Mouse (Mus musculus) intestine, embryonic 14.5 days (tissue): Measurements from ENCODE around the gene Ltc4s. TPM values are rescaled to one million over a fixed set of nuclear protein-coding genes. Genes with fewer than 3 reads are reported as not detected.
A peak's percentile ranks its signal among the peaks of the same experiment; 100 is the strongest.

Source experiments
- ATAC-seq: fragments of 200-750 bp; cut with Nextera tagmentation; replicated peaks from 2 replicates; pipeline ENCODE4 v1.8.0; 2017; ENCODE audit warnings: low read depth, moderate number of reproducible peaks, moderate TSS enrichment, moderate library complexity; ENCODE audit not compliant: low FRiP score, low TSS enrichment
- DNase-seq: peaks from one replicate; pipeline ENCODE4 v3.0.0-alpha.2; 2018; ENCODE audit warnings: low spot score
- H3K27ac ChIP-seq: fragments of 300-500 bp; sonication (generic); 2 replicates; pipeline ENCODE4 v1.5.1; 2014; ENCODE audit warnings: low read depth, mild to moderate bottlenecking, control low read depth
- H3K27me3 ChIP-seq: fragments of 300-500 bp; sonication (generic); replicated peaks from 2 replicates; pipeline ENCODE4 v1.6.1; 2014; ENCODE audit warnings: low read length, control low read depth; ENCODE audit not compliant: control insufficient read depth, insufficient read depth
- H3K36me3 ChIP-seq: fragments of 300-500 bp; sonication (generic); 2 replicates; pipeline ENCODE4 v1.6.1; 2014; ENCODE audit warnings: low read length, control low read depth; ENCODE audit not compliant: control insufficient read depth, insufficient read depth
- H3K4me1 ChIP-seq: fragments of 300-500 bp; sonication (generic); replicated peaks from 2 replicates; pipeline ENCODE4 v1.6.1; 2014; ENCODE audit warnings: low read length, control low read depth, mixed read lengths; ENCODE audit not compliant: control insufficient read depth, insufficient read depth
- H3K4me2 ChIP-seq: fragments of 300-500 bp; sonication (generic); 2 replicates; pipeline ENCODE4 v1.6.1; 2014; ENCODE audit warnings: low read length
- H3K4me3 ChIP-seq: fragments of 300-500 bp; sonication (generic); 2 replicates; pipeline ENCODE4 v1.5.1; 2014; ENCODE audit warnings: low read depth, low read length, control low read depth, mixed read lengths
- H3K9ac ChIP-seq: fragments of 300-500 bp; sonication (generic); 2 replicates; pipeline ENCODE4 v1.6.1; 2014; ENCODE audit warnings: mild to moderate bottlenecking, low read length
- H3K9me3 ChIP-seq: fragments of 300-500 bp; sonication (generic); 2 replicates; pipeline ENCODE4 v1.6.1; 2016; ENCODE audit warnings: low read length, control low read depth; ENCODE audit not compliant: control insufficient read depth
- WGBS: fragments of 180-500 bp; shearing (Covaris S2); extraction: QIAGEN DNeasy Blood & Tissue Kit; methylation state at CpG from one replicate; pipeline ENCODE4 v1.1.7; 2014; 5-methylcytosine and 5-hydroxymethylcytosine counted together
- polyA plus RNA-seq: library from polyadenylated mRNA; unstranded; fragments of >200 nt; fragmentation: Nextera tagmentation; extraction: Ambion mirVana; gene quantifications from 2 replicates; pipeline ENCODE4 v1.2.1, GENCODE M21; 2014

Gene Ltc4s
- polyA plus RNA-seq, 1 experiment from 2014 or later = 3.4 TPM

DNA sequence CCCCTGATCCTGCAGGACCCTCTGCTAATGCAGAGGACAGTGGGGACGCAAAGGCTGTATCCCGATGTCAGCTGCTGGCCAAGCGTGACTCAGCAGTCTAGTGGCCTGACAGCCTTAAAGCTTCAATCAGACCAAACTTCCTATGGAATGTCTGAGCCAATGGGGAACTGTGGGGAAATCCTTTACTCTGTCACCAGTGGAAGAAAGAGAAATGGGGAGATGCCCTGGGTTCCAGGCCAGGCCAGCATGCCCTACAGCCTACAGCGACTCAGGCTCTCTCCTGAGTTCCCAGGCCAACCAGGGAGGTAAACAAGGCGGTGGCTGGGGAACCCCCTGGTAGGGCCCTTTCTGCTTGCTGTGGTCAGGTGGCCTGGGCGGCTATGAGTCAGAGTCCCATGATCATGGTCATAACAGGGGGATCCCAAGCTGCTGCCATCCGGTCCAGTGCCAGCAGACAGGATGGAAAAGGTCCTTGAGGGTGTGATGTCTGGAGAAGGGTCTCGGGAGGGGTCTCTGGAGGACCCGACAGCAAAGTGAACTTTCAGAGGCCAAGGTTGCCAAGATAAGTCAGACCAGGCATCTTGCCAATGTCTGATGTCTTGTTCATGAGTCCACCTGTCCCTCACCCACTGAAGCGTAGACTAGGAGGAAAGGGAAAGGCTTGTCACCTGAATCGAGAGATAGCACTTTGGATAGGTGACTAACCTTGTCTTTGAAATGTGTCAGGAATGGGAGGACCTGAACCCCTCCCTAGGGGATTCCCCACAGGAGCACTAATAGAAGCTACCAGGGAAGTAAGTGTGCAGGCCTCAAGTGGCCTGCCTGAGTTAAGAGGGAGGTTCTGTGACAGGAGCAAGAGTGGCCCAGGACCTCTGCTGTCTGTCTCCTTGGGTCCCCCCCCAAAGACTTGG lies 25.3 kb downstream of the Ltc4s start:
- Histone ChIP-seq H3K27ac (peak overlapping the region; percentile 33; the same call in 1 of the 2 replicates), H3K4me1 (peaks cover 20% of the 10 kb centered on the region), H3K4me3 (no peak overlapping the region), H3K9ac (no peak overlapping the region), H3K9me3 (no peaks in the 10 kb centered on the region), H3K4me2 (no peak overlapping the region), H3K27me3 (no peaks in the 10 kb centered on the region), H3K36me3 (no peaks in the 10 kb centered on the region; the same call in 1 of the 2 replicates)
- DNase-seq (peak; percentile 78), ATAC-seq (0 out of 2 replicates have a peak, but pooled peaks have one; percentile 10)
- WGBS = 53% methylated on average over 11 of the region's 11 CpGs

DNA sequence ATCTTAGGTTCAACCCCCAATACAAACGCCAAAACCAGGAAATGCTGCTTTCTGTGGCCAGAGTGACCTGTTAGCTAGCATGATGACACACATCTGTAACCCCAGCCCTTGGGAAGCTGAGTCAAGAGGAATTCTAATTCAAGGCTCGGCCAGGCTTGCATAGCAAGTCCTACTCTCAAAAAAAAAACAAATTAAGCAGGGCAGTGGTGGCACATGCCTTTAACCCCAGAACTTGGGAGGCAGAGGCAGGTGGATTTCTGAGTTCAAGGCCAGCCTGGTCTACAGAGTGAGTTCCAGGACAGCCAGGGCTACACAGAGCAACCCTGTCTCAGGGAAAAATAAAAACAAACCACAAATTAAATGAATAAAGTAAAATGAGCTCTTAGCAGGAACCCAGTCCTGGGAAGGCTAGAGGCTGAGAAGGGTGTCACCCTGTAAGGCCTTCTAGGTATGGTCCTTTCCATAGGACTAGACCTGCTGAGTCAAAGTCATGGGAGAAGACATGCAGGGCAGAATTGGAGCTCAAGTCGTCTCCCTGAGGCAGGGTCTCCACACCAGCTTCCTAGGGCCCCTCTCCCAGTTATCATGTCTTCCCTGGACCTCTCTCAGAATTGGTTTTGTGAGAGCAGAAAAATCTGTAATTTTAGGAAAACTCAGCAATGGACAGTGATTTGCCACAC lies 26.2 kb downstream of the Ltc4s start:
- 75% methylated on average over 3 of the region's 3 CpGs for WGBS
- H3K9me3 ChIP-seq = no peaks in the 10 kb centered on the region
- ATAC-seq (no peak), DNase-seq (no peak)
- H3K4me1 ChIP-seq = peaks cover 20% of the 10 kb centered on the region
- H3K27me3 ChIP-seq = no peaks in the 10 kb centered on the region
- H3K4me2 ChIP-seq = no peak overlapping the region
- H3K27ac ChIP-seq = no peak overlapping the region
- peaks cover 6% of the 10 kb centered on the region for H3K36me3 ChIP-seq
- H3K9ac ChIP-seq = no peak overlapping the region
- no peak overlapping the region for H3K4me3 ChIP-seq

DNA sequence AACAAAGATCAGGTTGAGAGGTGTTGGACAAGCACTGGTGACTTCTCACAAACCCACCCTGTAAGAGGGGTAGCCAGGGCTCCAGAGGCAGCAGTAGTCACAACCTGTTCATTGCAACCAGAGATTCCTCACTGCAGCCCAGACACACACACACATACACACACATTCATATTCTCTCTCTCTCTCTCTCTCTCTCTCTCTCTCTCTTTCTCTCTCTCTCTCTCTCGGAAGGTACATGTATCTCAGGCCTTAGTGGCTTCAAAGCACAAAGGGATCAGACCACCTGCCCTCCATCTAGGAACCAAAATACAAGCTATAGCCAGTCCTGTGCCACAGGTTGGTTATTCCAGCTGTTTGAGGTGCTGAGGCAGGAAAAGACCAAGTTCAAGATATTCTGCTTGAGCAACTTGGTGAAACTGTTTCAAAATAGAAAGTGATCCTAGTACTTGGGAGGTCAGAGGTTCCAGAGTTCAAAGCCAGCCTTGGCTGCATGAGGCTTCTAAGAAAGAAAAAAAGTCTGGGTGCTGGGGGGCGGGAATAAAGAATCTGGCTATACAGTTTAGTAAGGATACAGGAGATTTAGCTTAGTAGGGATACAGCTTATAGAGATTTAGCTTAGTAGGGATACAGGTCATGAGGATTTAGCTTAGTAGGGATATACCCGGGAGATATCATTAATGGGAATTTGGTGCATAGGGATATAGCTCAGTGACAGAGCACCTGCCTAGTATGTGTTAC lies 26.9 kb downstream of the Ltc4s start:
- Histone ChIP-seq H3K36me3 (peaks cover 13% of the 10 kb centered on the region), H3K9me3 (no peaks in the 10 kb centered on the region), H3K4me3 (peak overlapping the region; percentile 96), H3K27ac (no peak overlapping the region), H3K9ac (no peak overlapping the region; the same call in 1 of the 2 replicates), H3K4me2 (peak overlapping the region; percentile 66), H3K27me3 (no peaks in the 10 kb centered on the region), H3K4me1 (peaks cover 20% of the 10 kb centered on the region)
- ATAC-seq (no peak), DNase-seq (no peak)
- WGBS = 90% methylated on average over 3 of the region's 3 CpGs

DNA sequence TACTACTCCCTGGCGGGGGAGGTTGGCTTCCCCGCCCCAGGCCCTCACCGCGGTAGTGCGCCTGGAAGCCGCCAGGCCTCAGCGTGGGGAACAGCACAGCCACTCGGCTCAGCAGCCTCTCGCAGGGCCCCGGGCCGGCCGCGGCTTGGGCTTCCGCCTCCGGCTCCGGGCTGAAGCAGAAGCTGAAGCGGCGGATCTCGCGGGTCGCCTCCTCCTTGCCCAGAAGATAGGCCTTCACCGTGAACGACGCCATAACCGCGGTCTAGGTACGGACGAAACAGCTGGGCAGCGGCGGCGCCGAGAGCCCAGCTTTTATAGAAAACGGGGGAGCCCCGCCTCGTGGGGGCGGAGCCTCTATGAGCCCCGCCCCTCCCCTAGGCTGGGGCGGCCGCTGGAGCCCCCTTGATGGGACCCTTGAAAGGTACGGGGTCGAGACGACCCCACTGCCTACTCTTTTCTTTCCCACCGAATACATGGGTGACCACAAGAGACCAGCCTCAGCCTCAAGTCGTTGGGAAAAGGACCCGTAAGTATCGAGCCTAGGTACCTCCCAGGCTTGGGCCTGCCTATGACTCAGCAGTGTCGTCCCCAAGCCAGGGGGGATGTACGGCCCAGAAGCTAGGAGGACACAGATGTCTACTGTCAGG lies 27.8 kb downstream of the Ltc4s start, which contains the start of the genes Sqstm1 and Mgat4b:
Gene Sqstm1, minus strand, starts transcription at position 323 of the 647 bp plus-strand sequence.
Gene Mgat4b, plus strand, starts transcription at position 386 of the 647 bp plus-strand sequence.
- ATAC-seq (peak; percentile 76), DNase-seq (peak; percentile 95)
- H3K4me3 ChIP-seq = peak within 1 kb of the TSS; percentile 96
- peak within 1 kb of the TSS; percentile 97 for H3K9ac ChIP-seq
- H3K4me2 ChIP-seq = peak within 1 kb of the TSS; percentile 66
- peaks cover 22% of the 10 kb centered on the region for H3K36me3 ChIP-seq
- no peaks in the 10 kb centered on the region for H3K9me3 ChIP-seq
- H3K4me1 ChIP-seq = peaks cover 13% of the 10 kb centered on the region
- H3K27ac ChIP-seq = peak within 1 kb of the TSS; percentile 99
- no peaks in the 10 kb centered on the region for H3K27me3 ChIP-seq
- WGBS = under 1% methylated on average over 48 of the region's 48 CpGs

DNA sequence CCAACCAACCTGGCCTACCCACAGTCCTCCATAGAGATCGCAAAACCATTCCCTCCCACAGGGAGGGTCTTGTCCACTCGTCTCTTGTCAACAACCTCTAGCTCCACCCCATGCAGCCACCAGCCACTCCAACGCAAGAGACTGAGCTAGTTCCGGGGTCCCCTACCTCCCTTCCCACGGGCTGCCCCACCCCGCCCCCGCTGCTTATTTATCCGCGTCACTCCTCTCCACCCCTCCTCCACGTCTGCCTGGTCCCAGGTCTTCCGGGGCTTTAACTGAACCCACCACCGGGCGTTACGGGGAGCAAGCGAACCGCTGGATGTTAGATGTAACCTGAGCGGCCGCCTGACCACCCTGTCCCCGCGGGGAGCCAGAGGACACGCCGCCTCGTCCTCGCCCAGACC lies 28.3 kb downstream of the Ltc4s start:
- peak overlapping the region; percentile 99 for H3K27ac ChIP-seq
- no peaks in the 10 kb centered on the region for H3K27me3 ChIP-seq
- peaks cover 27% of the 10 kb centered on the region for H3K36me3 ChIP-seq
- WGBS = under 1% methylated on average over 24 of the region's 24 CpGs
- H3K4me1 ChIP-seq = peaks cover 11% of the 10 kb centered on the region
- H3K4me3 ChIP-seq = peak overlapping the region; percentile 96
- DNase-seq (no peak), ATAC-seq (peak; percentile 91)
- H3K4me2 ChIP-seq = peak overlapping the region; percentile 66
- peak overlapping the region; percentile 97 for H3K9ac ChIP-seq
- H3K9me3 ChIP-seq = no peaks in the 10 kb centered on the region

DNA sequence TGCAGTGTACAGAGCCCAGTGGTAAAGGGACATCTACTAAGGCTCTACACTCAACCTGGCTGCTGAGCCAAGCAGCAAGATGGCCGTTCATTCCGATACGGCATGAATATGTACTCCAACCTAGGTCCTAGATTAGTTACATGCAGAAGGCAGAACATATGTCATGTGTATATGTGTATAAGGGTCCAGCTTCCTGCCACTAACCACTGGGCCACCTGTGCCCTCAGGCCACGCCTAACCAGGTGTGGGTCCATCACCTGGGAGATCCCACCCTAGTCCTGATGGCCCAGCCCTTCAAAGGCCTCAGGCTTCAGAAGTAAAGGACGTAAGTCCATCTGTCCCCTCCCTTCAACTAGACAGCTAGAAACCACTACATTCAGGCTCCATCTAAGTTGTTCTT lies 30.4 kb downstream of the Ltc4s start:
- DNase-seq = no peak

DNA sequence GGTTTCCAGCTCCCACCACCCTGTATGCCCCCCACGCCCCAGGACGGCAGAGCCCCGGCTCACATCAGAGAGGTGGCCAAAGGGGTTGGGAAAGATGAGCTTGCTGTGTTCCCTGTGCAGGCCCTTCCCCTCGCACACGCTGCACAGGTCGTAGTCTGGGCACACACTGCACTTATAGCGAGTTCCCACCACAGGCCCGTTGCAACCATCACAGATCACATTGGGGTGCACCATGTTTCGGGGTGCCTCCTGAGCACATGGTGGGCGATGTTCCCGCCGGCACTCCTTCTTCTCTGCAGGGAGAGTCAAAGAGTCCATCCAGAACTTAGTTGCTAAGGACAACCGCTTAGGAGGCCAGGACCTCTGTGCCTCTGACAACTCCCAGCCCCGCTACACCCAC lies 31.1 kb downstream of the Ltc4s start:
- no peak overlapping the region for H3K9ac ChIP-seq
- no peak overlapping the region for H3K4me2 ChIP-seq
- no peaks in the 10 kb centered on the region for H3K9me3 ChIP-seq
- H3K27ac ChIP-seq = no peak overlapping the region
- H3K4me1 ChIP-seq = peaks cover 11% of the 10 kb centered on the region
- H3K27me3 ChIP-seq = no peaks in the 10 kb centered on the region
- H3K4me3 ChIP-seq = no peak overlapping the region
- DNase-seq = no peak
- H3K36me3 ChIP-seq = peaks cover 54% of the 10 kb centered on the region
- ATAC-seq = no peak
- 96% methylated on average over 14 of the region's 14 CpGs for WGBS

More for the DNA sequence above, 30.4 kb downstream of the Ltc4s start:
- no peak overlapping the region for H3K9ac ChIP-seq
- no peaks in the 10 kb centered on the region for H3K9me3 ChIP-seq
- peaks cover 11% of the 10 kb centered on the region for H3K4me1 ChIP-seq
- WGBS = 96% methylated on average over 5 of the region's 5 CpGs
- H3K27me3 ChIP-seq = no peaks in the 10 kb centered on the region
- no peak overlapping the region for H3K27ac ChIP-seq
- no peak overlapping the region for H3K4me3 ChIP-seq
- peaks cover 47% of the 10 kb centered on the region for H3K36me3 ChIP-seq
- no peak for ATAC-seq
- no peak overlapping the region for H3K4me2 ChIP-seq

DNA sequence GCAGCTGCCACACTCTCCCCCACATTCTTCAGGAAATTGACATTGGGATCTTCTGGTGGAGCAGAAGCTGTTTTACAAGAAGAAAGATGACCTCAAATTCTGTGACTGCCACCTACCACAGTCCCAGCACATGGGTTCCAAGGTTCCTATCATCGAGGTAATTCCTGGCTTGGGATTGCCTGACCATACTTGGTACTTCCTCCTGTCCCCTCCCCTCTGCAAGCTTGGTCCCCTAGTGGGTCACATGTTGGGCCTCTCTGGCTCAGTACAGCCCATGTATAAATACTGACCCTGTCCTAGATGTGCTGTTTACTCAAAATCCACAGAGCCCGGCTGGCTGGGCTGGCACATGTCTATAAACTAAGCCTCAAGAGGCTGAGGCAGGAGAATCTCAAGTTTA lies 32.4 kb downstream of the Ltc4s start:
- Histone ChIP-seq H3K36me3 (peaks cover 67% of the 10 kb centered on the region), H3K4me3 (no peak overlapping the region), H3K9ac (no peak overlapping the region), H3K4me1 (peaks cover 7% of the 10 kb centered on the region), H3K27me3 (no peaks in the 10 kb centered on the region), H3K4me2 (no peak overlapping the region), H3K9me3 (no peaks in the 10 kb centered on the region), H3K27ac (no peak overlapping the region)
- ATAC-seq = no peak
- DNase-seq = no peak
- WGBS = 83% methylated on average over 2 of the region's 2 CpGs
